Mouse (Mus musculus) forebrain, postnatal 0 days (tissue): ENCODE results near the gene Lmx1a. TPM values are rescaled to one million over a fixed set of nuclear protein-coding genes. Genes with fewer than 3 reads are reported as not detected.

Source experiments
- ATAC-seq: fragments of 200-750 bp; cut with Nextera tagmentation; 2 replicates; pipeline ENCODE4 v1.8.0; 2017; ENCODE audit warnings: mild to moderate bottlenecking, moderate library complexity
- DNase-seq: peaks from one replicate; pipeline ENCODE4 v3.0.0-alpha.2; 2015
- H3K27ac ChIP-seq: fragments of 300-500 bp; sonication (generic); 2 replicates; pipeline ENCODE4 v1.5.1; 2014; ENCODE audit warnings: low read depth, mild to moderate bottlenecking, antibody characterized with exemption, low read length, moderate library complexity, mixed read lengths
- H3K27me3 ChIP-seq: fragments of 300-500 bp; sonication (generic); 2 replicates; pipeline ENCODE4 v1.6.1; 2014; ENCODE audit warnings: mild to moderate bottlenecking, low read length, mixed read lengths; ENCODE audit not compliant: insufficient read depth
- H3K36me3 ChIP-seq: fragments of 300-500 bp; sonication (generic); 2 replicates; pipeline ENCODE4 v1.6.1; 2014; ENCODE audit warnings: mild to moderate bottlenecking, moderate library complexity; ENCODE audit not compliant: insufficient read depth
- H3K4me1 ChIP-seq: fragments of 300-500 bp; sonication (generic); 2 replicates; pipeline ENCODE4 v1.6.1; 2014; ENCODE audit warnings: antibody characterized with exemption; ENCODE audit not compliant: insufficient read depth
- H3K4me2 ChIP-seq: fragments of 300-500 bp; sonication (generic); 2 replicates; pipeline ENCODE4 v1.6.1; 2014; ENCODE audit warnings: low read depth, mild to moderate bottlenecking, moderate library complexity
- H3K4me3 ChIP-seq: fragments of 300-500 bp; sonication (generic); 2 replicates; pipeline ENCODE4 v1.5.1; 2014; ENCODE audit warnings: low read depth, low read length, mixed read lengths
- H3K9ac ChIP-seq: fragments of 300-500 bp; sonication (generic); 2 replicates; pipeline ENCODE4 v1.6.1; 2014; ENCODE audit warnings: mild to moderate bottlenecking
- H3K9me3 ChIP-seq: fragments of 300-500 bp; sonication (generic); 2 replicates; pipeline ENCODE4 v1.6.1; 2016; ENCODE audit warnings: low read length
- CTCF ChIP-seq: sonication (generic); IDR thresholded peaks from 2 replicates; pipeline ENCODE4 v1.5.1; 2016; ENCODE audit warnings: antibody characterized with exemption, control low read depth, low read depth
- WGBS: fragments of 180-500 bp; shearing (Covaris S2); extraction: QIAGEN DNeasy Blood & Tissue Kit; methylation state at CpG from one replicate; pipeline ENCODE4 v1.1.7; 2014; 5-methylcytosine and 5-hydroxymethylcytosine counted together
- polyA plus RNA-seq: library from polyadenylated mRNA; unstranded; fragments of >200 nt; fragmentation: Nextera tagmentation; extraction: Ambion mirVana; gene quantifications from 2 replicates; pipeline ENCODE4 v1.2.1, GENCODE M21; 2015
- total RNA-seq: library from RNA; depleted of rRNA; stranded (reverse); fragments of >200 nt; gene quantifications from 2 replicates; pipeline ENCODE4 v1.2.3, GENCODE M21; 2014

The Lmx1a gene
- total and polyA plus RNA-seq, 2 experiments from 2014 or later = 1.5 to 5.2 TPM

DNA sequence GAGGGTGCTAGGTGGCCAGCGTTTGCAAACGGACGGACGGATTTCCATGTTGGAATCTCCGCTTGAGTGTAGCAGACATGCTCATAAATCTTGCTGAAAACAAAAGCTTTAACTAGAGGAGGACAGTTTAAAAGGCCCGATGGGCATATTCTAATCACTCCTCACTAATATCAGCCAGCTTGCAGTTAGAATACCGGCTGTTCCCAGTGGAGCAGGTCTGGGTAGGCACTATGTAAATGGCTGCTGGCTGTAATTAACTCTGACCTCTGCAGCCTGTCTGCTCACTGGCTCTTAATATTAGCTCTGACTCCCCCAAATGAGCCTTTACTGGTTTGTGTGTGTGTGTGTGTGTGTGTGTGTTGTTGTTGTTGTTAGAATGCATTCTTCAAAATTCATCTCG, 69.2 kb downstream of the Lmx1a start:
- Histone ChIP-seq H3K27ac (no peak overlapping the region), H3K4me3 (no peak overlapping the region), H3K4me1 (peaks cover 6% of the 10 kb centered on the region; the same call in 1 of the 2 replicates), H3K9ac (no peak overlapping the region), H3K36me3 (no peaks in the 10 kb centered on the region), H3K27me3 (no peaks in the 10 kb centered on the region; the same call in 1 of the 2 replicates), H3K9me3 (no peaks in the 10 kb centered on the region), H3K4me2 (no peak overlapping the region)
- DNase-seq (no peak), ATAC-seq (no peak)
- WGBS = 78% methylated on average over 8 of the region's 8 CpGs
- no peak for TF ChIP-seq CTCF

DNA sequence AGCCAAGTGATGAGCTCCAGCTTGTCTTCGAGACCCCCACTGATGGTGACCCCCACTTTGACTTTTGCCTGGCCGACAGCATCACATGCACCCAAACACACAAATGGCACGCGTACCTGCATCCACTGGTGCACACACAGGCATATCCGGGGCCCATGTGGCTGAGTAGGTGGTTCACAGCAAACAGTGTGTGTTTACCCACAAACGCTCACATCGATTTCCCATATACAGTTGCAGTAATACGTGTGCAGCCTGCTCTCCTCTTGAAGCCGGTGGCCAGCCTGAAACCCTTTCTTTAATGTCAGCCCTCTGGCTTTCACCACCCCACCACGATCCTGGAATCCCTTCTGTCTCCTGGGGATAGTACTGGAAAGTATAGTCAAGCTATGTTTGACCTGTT, 71.3 kb downstream of the Lmx1a start:
- peaks cover 6% of the 10 kb centered on the region; the same call in 1 of the 2 replicates for H3K4me1 ChIP-seq
- H3K9me3 ChIP-seq = no peaks in the 10 kb centered on the region
- no peak overlapping the region for H3K4me3 ChIP-seq
- no peaks in the 10 kb centered on the region; the same call in 1 of the 2 replicates for H3K27me3 ChIP-seq
- ATAC-seq (no peak), DNase-seq (no peak)
- no peak overlapping the region for H3K9ac ChIP-seq
- H3K4me2 ChIP-seq = no peak overlapping the region
- H3K27ac ChIP-seq = no peak overlapping the region
- H3K36me3 ChIP-seq = no peaks in the 10 kb centered on the region
- no peak for TF ChIP-seq CTCF
- 92% methylated on average over 10 of the region's 10 CpGs for WGBS

DNA sequence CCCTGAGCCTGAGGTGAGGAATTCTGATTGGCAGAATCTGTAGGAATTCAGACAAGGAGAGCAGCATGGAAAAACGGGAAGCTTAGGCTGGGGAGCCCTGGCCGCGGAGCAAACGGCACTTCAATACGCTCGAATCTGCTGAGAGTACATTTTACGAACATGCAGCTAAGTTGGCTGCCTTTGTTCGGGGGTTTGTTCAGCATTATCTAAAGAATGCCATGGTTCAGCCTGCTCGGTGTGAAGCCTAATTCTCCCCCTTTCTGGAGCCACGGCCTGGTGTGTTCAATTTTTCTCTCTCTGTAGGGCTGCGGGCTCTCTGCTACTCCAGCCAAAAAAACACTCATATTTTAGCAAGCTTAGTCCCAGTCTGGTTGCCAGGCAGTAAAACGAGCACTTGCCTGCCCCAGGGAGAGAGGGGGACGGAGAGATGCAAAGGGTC, 72.8 kb downstream of the Lmx1a start:
- 0 out of 2 replicates have a peak overlapping the region, but pooled peaks have one; percentile 10 for H3K9ac ChIP-seq
- DNase-seq = peak; percentile 27

DNA sequence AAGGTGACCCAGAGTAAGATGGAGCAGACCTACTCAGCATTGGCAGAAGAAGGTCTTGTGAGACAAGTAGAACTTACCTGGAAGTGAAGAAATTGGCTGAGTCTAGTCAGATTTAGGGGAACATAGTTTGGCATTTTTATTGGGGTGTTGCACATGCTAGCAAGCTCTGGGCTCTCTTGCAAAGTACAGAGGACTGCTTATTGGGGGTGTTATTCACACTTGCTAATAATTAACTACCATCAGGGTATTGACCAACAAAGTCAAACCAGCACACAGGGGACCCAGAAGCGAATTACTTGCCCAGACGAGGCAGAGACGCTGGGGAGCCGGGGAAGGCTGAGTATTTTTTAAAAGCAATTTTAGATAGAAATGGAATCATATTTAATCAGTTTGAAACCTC, 77.6 kb downstream of the Lmx1a start:
- no peak overlapping the region for H3K4me3 ChIP-seq
- no peak for ATAC-seq
- no peak for DNase-seq
- no peak overlapping the region for H3K27ac ChIP-seq
- H3K9me3 ChIP-seq = no peaks in the 10 kb centered on the region
- WGBS = 92% methylated on average over 4 of the region's 4 CpGs
- peaks cover 4% of the 10 kb centered on the region; the same call in 1 of the 2 replicates for H3K4me1 ChIP-seq
- no peaks in the 10 kb centered on the region for H3K36me3 ChIP-seq
- H3K9ac ChIP-seq = no peak overlapping the region
- no peaks in the 10 kb centered on the region for H3K27me3 ChIP-seq
- H3K4me2 ChIP-seq = no peak overlapping the region
- TF ChIP-seq CTCF = no peak

More for the DNA sequence above, 72.8 kb downstream of the Lmx1a start:
- H3K27ac ChIP-seq = no peak overlapping the region
- no peak for TF ChIP-seq CTCF
- H3K27me3 ChIP-seq = no peaks in the 10 kb centered on the region; the same call in 1 of the 2 replicates
- H3K4me2 ChIP-seq = peak overlapping the region; percentile 21
- ATAC-seq = peak; percentile 81
- 3% methylated on average over 13 of the region's 13 CpGs for WGBS
- H3K4me1 ChIP-seq = peaks cover 6% of the 10 kb centered on the region; the same call in 1 of the 2 replicates
- no peaks in the 10 kb centered on the region for H3K36me3 ChIP-seq
- no peaks in the 10 kb centered on the region for H3K9me3 ChIP-seq
- no peak overlapping the region for H3K4me3 ChIP-seq

DNA sequence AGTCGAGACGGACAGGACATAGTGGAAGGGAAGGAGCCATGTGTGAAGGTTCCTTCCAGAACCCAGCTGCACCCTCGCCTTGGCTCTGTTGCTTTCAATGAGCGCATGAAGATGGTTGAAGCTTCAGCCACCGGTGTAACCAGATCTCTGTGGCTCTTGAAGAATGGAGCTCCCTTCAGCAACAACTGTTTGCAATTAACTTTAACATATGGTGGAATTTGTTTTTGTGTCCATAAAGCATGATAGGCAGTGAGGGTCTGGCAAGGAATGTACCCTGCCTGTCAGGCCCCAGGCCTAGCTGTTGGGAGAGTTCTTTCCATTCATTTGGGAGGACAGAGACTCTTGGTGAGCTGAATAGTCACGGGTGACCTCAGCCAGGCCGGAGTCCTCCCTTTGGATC, 81.4 kb downstream of the Lmx1a start:
- Histone ChIP-seq H3K9ac (no peak overlapping the region), H3K36me3 (no peaks in the 10 kb centered on the region), H3K27me3 (no peaks in the 10 kb centered on the region), H3K4me2 (no peak overlapping the region), H3K27ac (no peak overlapping the region), H3K9me3 (no peaks in the 10 kb centered on the region), H3K4me1 (no peaks in the 10 kb centered on the region), H3K4me3 (no peak overlapping the region)
- 87% methylated on average over 7 of the region's 7 CpGs for WGBS
- DNase-seq (no peak), ATAC-seq (no peak)
- TF ChIP-seq CTCF = no peak

DNA sequence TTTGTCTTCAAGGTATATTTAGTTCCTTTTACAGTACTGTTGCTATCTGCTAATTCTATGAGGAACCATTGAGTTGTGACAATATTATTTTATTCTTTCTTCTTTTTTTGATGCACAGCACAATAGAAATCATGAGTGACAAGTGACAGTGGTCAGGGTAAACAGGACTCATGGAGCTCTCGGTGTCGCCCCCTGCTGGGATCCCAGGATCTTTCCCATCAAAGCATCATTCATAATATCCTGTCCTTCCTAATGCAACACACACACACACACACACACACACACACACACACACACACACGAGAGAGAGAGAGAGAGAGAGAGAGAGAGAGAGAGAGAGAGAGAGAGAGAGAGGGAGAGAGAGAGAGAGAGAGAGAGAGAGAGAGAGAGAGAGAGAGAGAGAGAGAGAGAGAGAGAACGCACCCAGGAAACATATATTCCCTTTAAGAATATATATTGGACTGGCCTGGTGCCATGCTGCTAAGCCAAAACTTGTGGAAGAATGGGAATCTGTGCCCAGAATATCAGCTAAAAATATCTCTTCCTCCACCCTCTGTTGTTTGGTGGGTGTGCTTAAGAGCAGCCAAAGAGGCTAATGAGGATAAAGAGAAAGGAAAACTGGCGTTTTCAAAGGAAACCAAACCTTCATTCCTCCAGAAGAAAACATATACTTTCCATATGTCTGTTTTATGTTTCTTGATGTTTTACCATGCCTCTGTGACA, 90.9 kb downstream of the Lmx1a start:
- 64% methylated on average over 4 of the region's 5 CpGs for WGBS
- peak; percentile 80 for ATAC-seq

DNA sequence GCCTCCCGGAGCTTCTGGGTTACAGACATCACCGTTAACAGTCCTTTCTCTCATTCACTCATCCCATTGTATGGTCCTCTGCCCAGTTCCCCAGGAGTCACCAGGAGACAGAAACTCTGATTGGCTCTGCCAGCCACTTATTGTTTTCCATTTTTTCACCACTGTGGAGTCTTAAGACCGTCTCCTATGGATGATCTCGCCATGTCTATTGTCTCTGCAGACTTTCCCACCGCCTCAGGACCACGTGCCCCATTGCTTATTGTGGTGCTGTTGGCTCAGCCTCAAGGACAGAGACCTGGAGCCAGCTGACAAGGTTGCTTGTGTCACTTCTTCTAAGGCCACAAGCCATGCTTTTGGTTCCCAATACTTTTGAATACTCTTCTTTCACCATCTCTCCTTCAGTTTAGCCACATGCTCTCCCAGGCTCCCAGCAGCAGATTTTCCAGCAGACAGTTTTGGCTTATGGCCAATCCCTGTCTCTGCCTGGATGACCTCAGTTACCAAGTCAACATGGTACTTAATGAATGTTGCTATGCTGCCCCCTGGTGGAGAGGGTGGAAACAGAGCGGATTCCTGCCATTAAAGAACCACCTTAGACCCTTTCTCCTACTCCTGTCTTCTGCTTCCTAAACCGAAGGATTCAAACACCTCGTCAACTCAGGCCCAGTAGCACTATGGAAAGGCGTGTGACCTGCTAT, 92.9 kb downstream of the Lmx1a start:
- H3K27me3 ChIP-seq = no peaks in the 10 kb centered on the region
- H3K27ac ChIP-seq = no peak overlapping the region
- 37% methylated on average over 10 of the region's 10 CpGs for WGBS
- no peak overlapping the region for H3K9ac ChIP-seq
- ATAC-seq = no peak
- H3K36me3 ChIP-seq = no peaks in the 10 kb centered on the region
- H3K4me1 ChIP-seq = no peaks in the 10 kb centered on the region
- TF ChIP-seq CTCF = peak; percentile 70
- H3K9me3 ChIP-seq = no peaks in the 10 kb centered on the region
- DNase-seq = peak; percentile 61
- H3K4me3 ChIP-seq = no peak overlapping the region
- H3K4me2 ChIP-seq = no peak overlapping the region

More for the DNA sequence above, 90.9 kb downstream of the Lmx1a start:
- no peaks in the 10 kb centered on the region for H3K4me1 ChIP-seq
- no peaks in the 10 kb centered on the region for H3K36me3 ChIP-seq
- no peak overlapping the region for H3K27ac ChIP-seq
- H3K4me3 ChIP-seq = no peak overlapping the region
- 0 out of 2 replicates have a peak, but pooled peaks have one; percentile 2 for TF ChIP-seq CTCF
- H3K27me3 ChIP-seq = no peaks in the 10 kb centered on the region
- no peaks in the 10 kb centered on the region for H3K9me3 ChIP-seq
- no peak overlapping the region for H3K9ac ChIP-seq
- DNase-seq = peak; percentile 85
- H3K4me2 ChIP-seq = no peak overlapping the region
